Mouse (Mus musculus): ENCODE measurements around the gene 1700010I14Rik.

DNA sequence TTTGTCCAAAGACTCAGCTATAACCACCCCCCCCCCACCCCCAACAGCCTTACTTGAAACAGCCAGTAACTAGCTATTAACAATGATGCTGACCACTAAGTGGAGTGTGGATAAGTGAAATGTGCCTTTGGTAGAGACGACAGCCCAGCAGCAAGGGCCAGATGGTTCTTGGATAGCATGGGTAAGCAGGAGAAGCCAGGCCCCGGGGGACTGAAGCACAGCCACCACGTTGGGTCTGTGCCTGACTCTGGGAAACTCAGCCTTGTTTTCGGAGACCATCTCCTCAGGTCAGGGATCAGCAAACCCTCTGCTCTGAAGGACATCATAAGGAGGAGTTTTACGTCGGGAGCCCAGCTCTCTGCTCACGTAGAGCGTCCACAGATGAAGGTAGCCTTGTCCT, 35.2 kb upstream of the 1700010I14Rik start:
- TF ChIP-seq CTCF (IDR thresholded peaks at IDR 0.05; ENCODE audit: low read depth) = no peak
- TF ChIP-seq EP300 (optimal IDR thresholded peaks at IDR 0.05) = no peak

All from stomach, postnatal 0 days (tissue).